Mouse (Mus musculus) stomach, postnatal 0 days (tissue): Measurements from ENCODE around the gene Prox1.

Source experiments
- CTCF ChIP-seq: IDR thresholded peaks from 2 replicates; pipeline ENCODE4 v1.5.1; 2016; ENCODE audit warnings: antibody characterized with exemption, low read depth, mild to moderate bottlenecking, moderate library complexity
- EP300 ChIP-seq: optimal IDR thresholded peaks from 2 replicates; pipeline ENCODE3; 2016; ENCODE audit warnings: antibody characterized with exemption

- TF ChIP-seq CTCF, result no peak
- no peak for TF ChIP-seq EP300
These were observed 35.2 kb upstream of the Prox1 start for GRCm38 (mm10) chr1:190205691-190206090.
